Mouse (Mus musculus): ENCODE measurements around the gene Fam120b. TPM values are rescaled to one million over a fixed set of nuclear protein-coding genes. Genes with fewer than 3 reads are reported as not detected.

Gene Fam120b
- polyA plus RNA-seq (2014; fragmentation: Nextera tagmentation; extraction: Ambion mirVana) = 45.2 and 50.4 TPM in 2 replicates

GRCm38 (mm10) chr17:15395997-15396675 is at the start of gene Fam120b:
Gene Fam120b, plus strand, starts transcription at chr17:15396202.
- peak within 1 kb of the TSS; percentile 90 for H3K4me2 ChIP-seq (replicated peaks)
- peaks cover 30% of the 10 kb centered on the region for H3K4me1 ChIP-seq (replicated peaks; ENCODE audit: control insufficient read depth, insufficient read depth, low read length)
- no peaks in the 10 kb centered on the region for H3K36me3 ChIP-seq (replicated peaks; ENCODE audit: control insufficient read depth, insufficient read depth)
- H3K4me3 ChIP-seq (replicated peaks; ENCODE audit: low read length) = peak within 1 kb of the TSS; percentile 57
- peak within 1 kb of the TSS; percentile 84 for H3K9ac ChIP-seq
- under 1% methylated on average over 31 of the region's 31 CpGs for WGBS
- peak; percentile 99 for ATAC-seq (ENCODE audit: low FRiP score)
- no peaks in the 10 kb centered on the region for H3K27me3 ChIP-seq (ENCODE audit: control insufficient read depth, insufficient read depth, low read length)
- DNase-seq (ENCODE audit: low spot score) = peak; percentile 95
- H3K9me3 ChIP-seq (ENCODE audit: control insufficient read depth, low read length) = no peaks in the 10 kb centered on the region
- H3K27ac ChIP-seq = peak within 1 kb of the TSS; percentile 81

GRCm38 (mm10) chr17:15350152-15350551 is 45.9 kb upstream of the Fam120b start:
- Histone ChIP-seq H3K9ac (no peak overlapping the region), H3K9me3 (ENCODE audit: control insufficient read depth, low read length) (no peaks in the 10 kb centered on the region), H3K4me1 (replicated peaks; ENCODE audit: control insufficient read depth, insufficient read depth, low read length) (no peaks in the 10 kb centered on the region), H3K27me3 (ENCODE audit: control insufficient read depth, insufficient read depth, low read length) (no peaks in the 10 kb centered on the region), H3K4me3 (replicated peaks; ENCODE audit: low read length) (no peak overlapping the region), H3K27ac (no peak overlapping the region), H3K36me3 (replicated peaks; ENCODE audit: control insufficient read depth, insufficient read depth) (no peaks in the 10 kb centered on the region), H3K4me2 (replicated peaks) (no peak overlapping the region)
- no peak for ATAC-seq (ENCODE audit: low FRiP score)
- 78% methylated on average over 2 of the region's 2 CpGs for WGBS
- DNase-seq (ENCODE audit: low spot score) = no peak

- Histone ChIP-seq H3K36me3 (replicated peaks; ENCODE audit: control insufficient read depth, insufficient read depth) (no peaks in the 10 kb centered on the region), H3K4me3 (replicated peaks; ENCODE audit: low read length) (no peak overlapping the region), H3K27ac (no peak overlapping the region), H3K4me2 (replicated peaks) (no peak overlapping the region), H3K9ac (no peak overlapping the region), H3K9me3 (ENCODE audit: control insufficient read depth, low read length) (no peaks in the 10 kb centered on the region), H3K4me1 (replicated peaks; ENCODE audit: control insufficient read depth, insufficient read depth, low read length) (no peaks in the 10 kb centered on the region), H3K27me3 (ENCODE audit: control insufficient read depth, insufficient read depth, low read length) (no peaks in the 10 kb centered on the region)
- WGBS = 69% methylated on average over 10 of the region's 10 CpGs
- ATAC-seq (ENCODE audit: low FRiP score) (no peak), DNase-seq (ENCODE audit: low spot score) (no peak)
Measured at GRCm38 (mm10) chr17:15352869-15353610, 43.0 kb upstream of the Fam120b start.

DNA sequence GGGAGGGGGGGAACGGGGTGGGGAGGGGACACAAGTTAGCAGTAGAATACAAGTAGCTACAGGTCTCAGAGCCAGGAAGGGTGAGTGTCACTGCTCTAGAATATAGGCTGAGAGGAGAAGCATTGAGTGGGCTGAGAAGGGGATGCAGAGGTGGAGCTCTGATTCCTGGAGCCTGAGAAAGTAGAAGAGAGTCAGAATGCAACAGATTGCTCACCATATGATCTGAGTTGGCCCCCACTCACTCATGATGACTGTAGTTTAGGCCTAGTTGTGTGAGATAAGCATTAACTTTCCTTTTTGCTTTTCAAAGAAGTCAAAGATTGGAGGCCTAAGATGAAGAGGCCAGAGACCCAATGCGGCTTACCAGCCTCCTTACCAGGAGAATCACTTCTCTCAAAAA is 42.0 kb upstream of the Fam120b start:
- Histone ChIP-seq H3K4me1 (replicated peaks; ENCODE audit: control insufficient read depth, insufficient read depth, low read length) (no peaks in the 10 kb centered on the region), H3K4me3 (replicated peaks; ENCODE audit: low read length) (no peak overlapping the region), H3K4me2 (replicated peaks) (no peak overlapping the region), H3K9me3 (ENCODE audit: control insufficient read depth, low read length) (no peaks in the 10 kb centered on the region), H3K36me3 (replicated peaks; ENCODE audit: control insufficient read depth, insufficient read depth) (no peaks in the 10 kb centered on the region), H3K27me3 (ENCODE audit: control insufficient read depth, insufficient read depth, low read length) (no peaks in the 10 kb centered on the region), H3K9ac (no peak overlapping the region), H3K27ac (no peak overlapping the region)
- no peak for ATAC-seq (ENCODE audit: low FRiP score)
- DNase-seq (ENCODE audit: low spot score) = no peak
- WGBS = 77% methylated on average over 2 of the region's 2 CpGs

GRCm38 (mm10) chr17:15355072-15355471 is 40.9 kb upstream of the Fam120b start:
- WGBS = 86% methylated on average over 3 of the region's 3 CpGs
- Histone ChIP-seq H3K27ac (no peak overlapping the region), H3K27me3 (ENCODE audit: control insufficient read depth, insufficient read depth, low read length) (no peaks in the 10 kb centered on the region), H3K4me1 (replicated peaks; ENCODE audit: control insufficient read depth, insufficient read depth, low read length) (no peaks in the 10 kb centered on the region), H3K4me2 (replicated peaks) (no peak overlapping the region), H3K9ac (no peak overlapping the region), H3K9me3 (ENCODE audit: control insufficient read depth, low read length) (no peaks in the 10 kb centered on the region), H3K4me3 (replicated peaks; ENCODE audit: low read length) (no peak overlapping the region), H3K36me3 (replicated peaks; ENCODE audit: control insufficient read depth, insufficient read depth) (no peaks in the 10 kb centered on the region)
- DNase-seq (ENCODE audit: low spot score) = no peak
- no peak for ATAC-seq (ENCODE audit: low FRiP score)

- Histone ChIP-seq H3K9ac (no peak overlapping the region), H3K4me1 (replicated peaks; ENCODE audit: control insufficient read depth, insufficient read depth, low read length) (no peaks in the 10 kb centered on the region), H3K36me3 (replicated peaks; ENCODE audit: control insufficient read depth, insufficient read depth) (no peaks in the 10 kb centered on the region), H3K27me3 (ENCODE audit: control insufficient read depth, insufficient read depth, low read length) (no peaks in the 10 kb centered on the region), H3K27ac (no peak overlapping the region), H3K9me3 (ENCODE audit: control insufficient read depth, low read length) (no peaks in the 10 kb centered on the region), H3K4me2 (replicated peaks) (no peak overlapping the region), H3K4me3 (replicated peaks; ENCODE audit: low read length) (no peak overlapping the region)
- DNase-seq (ENCODE audit: low spot score) = no peak
- 94% methylated on average over 5 of the region's 5 CpGs for WGBS
- ATAC-seq (ENCODE audit: low FRiP score) = no peak
Measured at GRCm38 (mm10) chr17:15356526-15356925, 39.5 kb upstream of the Fam120b start.

- 84% methylated on average over 3 of the region's 3 CpGs for WGBS
- DNase-seq (ENCODE audit: low spot score) = no peak
- Histone ChIP-seq H3K4me1 (replicated peaks; ENCODE audit: control insufficient read depth, insufficient read depth, low read length) (no peaks in the 10 kb centered on the region), H3K9ac (no peak overlapping the region), H3K27me3 (ENCODE audit: control insufficient read depth, insufficient read depth, low read length) (no peaks in the 10 kb centered on the region), H3K27ac (no peak overlapping the region), H3K4me3 (replicated peaks; ENCODE audit: low read length) (no peak overlapping the region), H3K36me3 (replicated peaks; ENCODE audit: control insufficient read depth, insufficient read depth) (no peaks in the 10 kb centered on the region), H3K4me2 (replicated peaks) (no peak overlapping the region), H3K9me3 (ENCODE audit: control insufficient read depth, low read length) (no peaks in the 10 kb centered on the region)
- ATAC-seq (ENCODE audit: low FRiP score) = no peak
Measured at GRCm38 (mm10) chr17:15357071-15357470, 38.9 kb upstream of the Fam120b start.

DNA sequence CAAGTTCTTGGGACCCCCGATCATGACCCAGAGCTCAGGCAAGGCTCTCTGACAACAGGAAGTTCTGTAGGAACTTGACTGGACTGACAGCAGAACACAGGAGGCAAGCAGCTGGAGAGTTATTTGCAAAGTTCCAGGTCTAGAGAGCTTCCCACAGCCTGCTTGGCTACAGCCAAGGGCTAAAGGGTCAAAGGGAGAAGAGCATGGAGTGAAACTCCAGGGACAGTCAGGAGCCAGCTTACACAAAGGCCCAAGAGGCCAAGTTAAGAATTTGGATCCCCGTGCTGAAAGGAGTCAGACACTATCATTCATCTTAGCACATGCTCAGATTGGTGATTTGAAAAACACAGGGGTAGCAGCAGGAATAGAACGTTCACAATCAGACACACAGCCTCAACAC is 32.3 kb upstream of the Fam120b start:
- 67% methylated on average over 3 of the region's 3 CpGs for WGBS
- no peak for ATAC-seq (ENCODE audit: low FRiP score)

GRCm38 (mm10) chr17:15365650-15366049 is 30.4 kb upstream of the Fam120b start:
- 0 out of 2 replicates have a peak, but pooled peaks cover under 1% of the 10 kb centered on the region for H3K4me1 ChIP-seq (replicated peaks; ENCODE audit: control insufficient read depth, insufficient read depth, low read length)
- ATAC-seq (ENCODE audit: low FRiP score) = no peak
- 79% methylated on average over 5 of the region's 5 CpGs for WGBS
- no peak overlapping the region for H3K27ac ChIP-seq
- H3K4me3 ChIP-seq (replicated peaks; ENCODE audit: low read length) = no peak overlapping the region
- no peak for DNase-seq (ENCODE audit: low spot score)
- no peaks in the 10 kb centered on the region for H3K9me3 ChIP-seq (ENCODE audit: control insufficient read depth, low read length)
- no peaks in the 10 kb centered on the region for H3K27me3 ChIP-seq (ENCODE audit: control insufficient read depth, insufficient read depth, low read length)
- peaks cover 48% of the 10 kb centered on the region for H3K36me3 ChIP-seq (replicated peaks; ENCODE audit: control insufficient read depth, insufficient read depth)
- H3K9ac ChIP-seq = no peak overlapping the region
- no peak overlapping the region for H3K4me2 ChIP-seq (replicated peaks)

More for the DNA sequence above, 32.3 kb upstream of the Fam120b start:
- Histone ChIP-seq H3K4me1 (replicated peaks; ENCODE audit: control insufficient read depth, insufficient read depth, low read length) (no peaks in the 10 kb centered on the region), H3K27me3 (ENCODE audit: control insufficient read depth, insufficient read depth, low read length) (no peaks in the 10 kb centered on the region), H3K4me3 (replicated peaks; ENCODE audit: low read length) (no peak overlapping the region), H3K4me2 (replicated peaks) (no peak overlapping the region), H3K9me3 (ENCODE audit: control insufficient read depth, low read length) (no peaks in the 10 kb centered on the region), H3K27ac (no peak overlapping the region), H3K36me3 (replicated peaks; ENCODE audit: control insufficient read depth, insufficient read depth) (peaks cover 28% of the 10 kb centered on the region), H3K9ac (no peak overlapping the region)
- no peak for DNase-seq (ENCODE audit: low spot score)

All from hindbrain, embryonic 14.5 days (tissue).